Mouse (Mus musculus): ENCODE measurements around the gene Aip.
A peak's percentile ranks its signal among the peaks of the same experiment; 100 is the strongest.
"Not testable (repeated sequence)": the region's sequence is repeated elsewhere in the genome, so short reads cannot be mapped to it uniquely, and the experiment has no call there.

The Aip gene

GRCm38 (mm10) chr19:4091383-4091782 is 34.3 kb downstream of the Aip start:
- no peak for DNase-seq (ENCODE audit: low read depth, low spot score)

GRCm38 (mm10) chr19:4090446-4090845 is 35.2 kb downstream of the Aip start:
- DNase-seq (ENCODE audit: low read depth, low spot score) = no peak

DNA sequence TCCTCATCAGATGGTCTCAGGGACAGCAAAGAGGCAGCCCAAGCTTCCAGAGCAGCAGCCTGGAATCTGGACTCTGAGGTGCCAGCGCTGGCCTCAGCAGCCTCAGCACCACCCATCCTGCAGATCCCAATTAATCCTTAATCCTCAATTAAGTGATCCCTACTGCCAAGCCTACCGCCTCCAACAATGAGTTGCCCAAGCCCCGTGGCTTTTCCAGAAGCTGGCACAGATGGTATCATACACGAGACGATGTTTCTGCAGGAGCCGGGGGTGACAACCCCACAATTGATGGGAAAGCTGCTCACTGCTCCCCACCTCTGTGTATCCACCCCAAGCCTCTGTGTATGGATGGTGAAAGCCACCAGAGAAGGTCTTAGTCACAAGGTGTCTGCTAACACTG is 36.5 kb downstream of the Aip start:
- no peak for DNase-seq (ENCODE audit: low read depth, low spot score)

DNA sequence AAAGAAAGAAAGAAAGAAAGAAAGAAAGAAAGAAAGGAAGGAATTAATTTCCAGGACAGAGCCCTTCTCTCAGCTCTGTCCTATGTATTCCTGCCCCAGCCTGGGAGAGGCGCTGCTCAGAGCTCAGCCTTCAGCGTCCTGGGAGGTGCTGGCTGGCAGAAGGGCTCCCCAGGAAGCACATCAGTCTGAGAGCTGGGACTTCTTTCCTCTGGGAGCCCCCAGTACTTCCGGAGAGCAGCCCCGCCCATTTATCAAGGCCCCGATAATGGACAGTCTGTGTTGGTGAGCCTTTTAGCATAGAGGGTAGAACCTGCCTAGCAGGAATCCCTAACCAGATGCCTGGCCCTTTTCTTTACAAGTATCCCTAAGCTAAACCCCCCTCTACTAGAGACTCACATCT is 37.5 kb downstream of the Aip start:
- DNase-seq (ENCODE audit: low read depth, low spot score) = peak; percentile 46

GRCm38 (mm10) chr19:4087090-4087489 is 38.6 kb downstream of the Aip start:
- DNase-seq (ENCODE audit: low read depth, low spot score) = no peak

- no peak for DNase-seq (ENCODE audit: low read depth, low spot score)
These were observed 39.5 kb downstream of the Aip start for GRCm38 (mm10) chr19:4086156-4086555.

DNA sequence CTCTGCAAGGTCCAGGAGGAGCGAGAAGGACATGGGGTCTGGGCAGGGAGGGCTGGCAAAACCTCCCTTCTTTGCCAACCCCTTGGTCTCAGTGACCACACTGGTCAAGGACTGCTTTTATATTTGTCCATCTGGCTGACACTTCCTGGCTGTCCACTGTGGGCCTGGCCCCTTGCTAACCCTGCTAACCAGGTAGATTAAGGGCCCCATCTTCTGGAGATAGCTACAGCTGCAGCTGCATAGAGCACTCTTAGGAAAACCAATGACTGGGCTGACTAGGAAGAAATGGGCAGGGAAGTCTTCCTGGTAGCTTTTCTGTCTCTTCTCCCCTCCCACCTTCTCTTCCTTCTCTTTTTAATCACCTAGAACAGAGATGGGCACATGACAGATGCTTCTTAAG is 40.7 kb downstream of the Aip start:
- DNase-seq (ENCODE audit: low read depth, low spot score) = no peak

DNA sequence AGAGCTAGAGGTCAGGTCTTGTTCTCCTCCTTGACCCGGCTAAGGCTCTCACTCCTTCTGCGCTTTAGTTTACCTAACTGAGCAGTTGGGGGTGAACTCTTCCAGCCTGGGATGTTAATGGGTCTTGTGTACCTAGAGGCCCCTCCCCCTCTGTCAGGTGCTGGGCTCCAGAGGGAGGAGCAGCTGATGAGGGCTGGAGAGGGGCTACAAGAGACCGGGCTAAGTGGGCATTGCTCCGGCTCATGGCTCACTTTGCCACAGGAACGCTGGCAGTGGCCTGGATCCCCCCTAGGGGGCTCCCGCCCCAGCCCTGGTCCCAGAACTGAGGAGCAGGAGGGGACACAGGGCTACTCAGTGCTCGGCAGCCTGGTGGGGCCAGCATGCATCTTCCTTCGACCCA is 41.8 kb downstream of the Aip start:
- DNase-seq (ENCODE audit: low read depth, low spot score) = no peak

GRCm38 (mm10) chr19:4083316-4083715 is 42.3 kb downstream of the Aip start:
- no peak for DNase-seq (ENCODE audit: low read depth, low spot score)

GRCm38 (mm10) chr19:4082219-4082965 is 43.3 kb downstream of the Aip start:
- DNase-seq (ENCODE audit: low read depth, low spot score) = no peak

DNA sequence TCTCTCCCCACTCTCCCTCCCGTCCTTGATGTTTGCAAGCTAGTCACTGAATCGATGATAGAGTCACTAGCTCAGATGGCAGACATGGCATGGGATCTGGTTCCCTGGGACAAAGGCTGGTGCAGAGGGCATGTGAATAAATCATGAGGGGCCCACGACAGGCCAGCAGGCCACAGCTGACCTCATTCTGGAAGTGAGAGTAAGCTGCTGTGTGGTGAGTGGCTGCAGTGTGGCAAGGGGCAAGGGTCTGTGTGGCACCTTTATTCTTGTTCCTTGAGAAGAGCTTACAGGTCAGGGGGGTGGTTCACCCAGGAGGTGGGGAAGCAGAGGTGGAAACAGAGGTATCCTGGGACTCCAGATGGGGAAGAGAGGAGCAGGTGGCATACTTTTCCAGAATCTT is 44.3 kb downstream of the Aip start, which contains the start of gene Cabp2:
TSS of gene Cabp2 (plus strand) at position 185 of the 400 bp plus-strand sequence.
- no peak for DNase-seq (ENCODE audit: low read depth, low spot score)

GRCm38 (mm10) chr19:4080511-4081009 is 45.1 kb downstream of the Aip start:
- DNase-seq (ENCODE audit: low read depth, low spot score) = no peak

DNA sequence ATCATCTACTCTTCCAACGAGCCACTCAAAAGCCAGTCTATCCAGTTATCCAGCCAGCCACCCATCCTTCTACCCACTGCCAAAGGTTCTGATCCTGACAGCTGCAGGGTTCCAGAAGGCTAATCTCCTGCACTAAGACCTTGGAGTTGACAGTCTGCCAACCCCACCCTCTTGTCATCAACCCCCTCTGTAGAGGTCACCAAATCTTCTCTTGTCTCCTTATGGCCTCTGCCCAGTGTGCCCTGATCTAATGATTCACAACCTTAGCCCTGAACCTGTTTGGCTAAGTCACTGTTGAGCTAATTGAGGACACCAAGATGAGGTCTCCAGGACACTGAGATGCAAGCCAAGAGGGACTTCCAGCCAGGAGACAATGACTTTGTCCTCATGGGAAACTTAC is 46.1 kb downstream of the Aip start:
- DNase-seq (ENCODE audit: low read depth, low spot score) = no peak

DNA sequence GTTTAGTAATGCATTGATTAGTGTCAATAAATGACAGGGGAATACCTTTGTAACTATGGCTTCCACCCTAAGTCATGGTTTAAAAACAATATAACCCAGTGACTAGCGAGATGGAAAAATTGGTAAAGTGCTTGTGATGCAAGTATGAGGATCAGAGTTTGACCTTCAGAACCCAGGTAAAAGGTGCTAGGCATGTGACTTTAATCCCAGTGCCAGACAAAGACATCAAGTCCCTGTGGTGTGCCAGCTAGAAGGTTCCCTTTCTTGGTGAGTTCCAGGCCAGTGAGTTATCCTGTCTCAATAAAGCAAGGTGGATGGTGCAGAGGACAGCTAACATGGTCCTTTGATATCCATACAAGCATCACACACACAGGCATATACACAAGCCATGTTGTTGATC is 50.1 kb downstream of the Aip start:
- no peak for DNase-seq (ENCODE audit: low read depth, low spot score)

DNA sequence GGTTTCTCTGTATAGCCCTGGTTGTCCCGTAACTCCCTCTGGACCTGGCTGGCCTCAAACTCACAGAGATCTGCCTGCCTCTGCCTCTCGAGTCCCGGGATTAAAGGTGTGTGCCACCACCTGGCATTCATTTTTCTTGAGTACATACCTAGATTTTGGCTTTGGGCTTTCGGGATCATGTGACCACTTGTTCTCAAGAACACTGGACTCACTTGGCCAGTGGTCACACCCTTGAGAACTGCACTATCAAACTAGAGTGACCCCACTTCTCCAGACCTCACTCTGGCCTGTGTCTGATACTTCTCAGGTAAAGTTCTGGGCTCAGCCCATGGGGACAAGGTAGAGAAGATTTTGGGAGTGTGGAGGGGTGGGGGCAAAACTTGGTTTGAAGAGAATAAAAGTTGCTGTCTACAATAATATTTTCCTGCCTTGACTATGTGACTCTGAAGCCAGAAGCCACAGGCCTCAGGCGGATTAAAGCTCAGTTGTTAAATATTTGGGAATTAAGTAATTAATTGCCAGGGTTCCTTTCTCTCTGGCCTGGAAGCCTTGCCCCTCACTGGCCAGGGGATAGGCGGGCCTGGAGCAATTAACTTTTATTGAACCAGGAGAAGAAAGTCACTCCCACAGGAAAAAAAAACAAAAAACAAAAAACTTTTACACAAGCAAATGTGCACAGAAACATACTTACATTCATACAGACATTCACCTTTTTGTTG is 52.8 kb downstream of the Aip start:
- no peak for DNase-seq (ENCODE audit: low read depth, low spot score)

GRCm38 (mm10) chr19:4071406-4071805 is 54.3 kb downstream of the Aip start:
- no peak for DNase-seq (ENCODE audit: low read depth, low spot score)

GRCm38 (mm10) chr19:4070756-4071155 is 54.9 kb downstream of the Aip start:
- no peak for DNase-seq (ENCODE audit: low read depth, low spot score)

- no peak for DNase-seq (ENCODE audit: low read depth, low spot score)
These were observed 55.3 kb downstream of the Aip start for GRCm38 (mm10) chr19:4070311-4070710.

DNA sequence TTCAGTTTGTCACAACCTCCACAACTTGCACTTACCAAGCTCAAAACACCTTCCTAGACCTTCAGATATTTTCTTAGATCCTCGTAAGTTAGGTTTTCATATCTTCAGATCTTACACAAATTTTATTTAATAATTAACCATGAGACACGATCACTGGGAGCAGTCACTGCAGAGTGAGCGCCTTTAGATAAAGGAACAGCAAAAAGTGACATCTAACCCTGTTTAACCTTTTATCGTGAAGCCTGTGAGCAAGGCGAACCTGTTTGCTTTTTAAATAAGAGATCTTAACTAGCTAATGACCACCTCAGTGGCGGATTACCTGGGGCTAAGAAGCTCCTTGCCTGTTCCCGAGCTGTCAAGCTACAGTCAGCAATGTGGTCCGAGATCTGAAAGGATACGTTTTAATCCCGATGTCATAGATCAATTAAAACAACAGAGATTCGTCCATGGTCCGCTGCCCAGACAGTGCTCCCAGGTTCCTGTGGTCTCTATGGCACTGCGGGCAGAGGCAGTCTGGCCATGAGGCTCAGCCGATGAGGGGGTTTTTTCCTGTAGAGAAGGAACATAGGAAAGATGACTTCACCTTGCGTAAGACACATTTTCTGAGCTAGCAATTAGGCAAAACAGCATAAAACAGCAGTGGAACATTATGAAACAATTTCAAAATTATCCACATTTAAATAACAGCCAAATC is 56.8 kb downstream of the Aip start:
- no peak for DNase-seq (ENCODE audit: low read depth, low spot score)

DNA sequence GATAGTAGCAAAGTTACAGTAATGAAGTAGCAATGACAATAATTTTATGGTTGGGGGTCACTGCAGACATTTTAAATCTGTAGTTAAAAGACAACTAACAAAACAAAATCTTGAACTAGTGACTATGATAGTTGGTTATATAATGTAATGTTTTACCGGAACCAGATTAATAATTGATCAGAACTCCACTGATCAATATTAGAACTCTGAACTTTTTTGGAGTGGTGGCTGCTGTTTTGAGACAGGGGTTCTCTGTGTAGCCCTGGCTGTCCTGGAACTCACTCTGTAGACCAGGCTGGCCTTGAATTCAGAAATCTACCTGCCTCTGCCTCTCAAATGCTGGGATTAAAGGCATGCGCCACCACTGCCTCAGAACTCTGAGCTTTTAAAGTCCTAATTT is 57.4 kb downstream of the Aip start:
- not testable (repeated sequence) for DNase-seq (ENCODE audit: low read depth, low spot score)

GRCm38 (mm10) chr19:4066877-4067276 is 58.8 kb downstream of the Aip start:
- no peak for DNase-seq (ENCODE audit: low read depth, low spot score)

- DNase-seq (ENCODE audit: low read depth, low spot score) = no peak
These were observed 59.4 kb downstream of the Aip start for GRCm38 (mm10) chr19:4066280-4066679.

Measured in R1 (cell line).